In the genomic region with DNA sequence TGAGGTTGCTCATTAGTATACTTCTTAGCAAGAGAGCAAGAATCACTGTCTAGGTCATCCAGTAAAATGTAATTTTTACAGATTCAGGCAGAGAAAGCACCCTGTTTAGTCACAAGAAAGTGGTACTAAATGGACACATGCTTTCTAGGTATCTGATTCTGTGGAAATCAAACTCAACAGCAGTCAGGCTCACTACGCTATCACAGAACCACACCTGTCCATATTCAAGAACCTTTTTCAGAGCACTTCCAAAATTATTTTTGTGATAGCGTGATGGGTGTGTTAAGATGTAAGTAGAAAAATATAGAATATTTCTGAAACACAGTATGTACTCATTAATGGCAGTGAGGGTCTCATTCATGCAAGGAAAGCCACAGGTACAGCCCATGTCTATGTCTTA, we compare ENCODE assay signal across 20 mouse cellular contexts.
"Had no signal": no experiment of that assay in that cellular context is flagged by ENCODE, and none has a peak within 500 bp of the region (broad histone marks: within the 10 kb centered on the region; RNA-seq: fewer than 3 reads in every experiment).

No protein-coding gene starts in this region.

- H3K27ac ChIP-seq: limb, embryonic 12.5 days; limb, embryonic 15.5 days; macrophage; midbrain, embryonic 12.5 days; midbrain, embryonic 15.5 days; neural tube, embryonic 12.5 days; neural tube, embryonic 15.5 days; stomach, postnatal 0 days had no signal

- H3K4me2 ChIP-seq: limb, embryonic 12.5 days; limb, embryonic 15.5 days; midbrain, embryonic 12.5 days; midbrain, embryonic 15.5 days; neural tube, embryonic 12.5 days; neural tube, embryonic 15.5 days had no signal

- DNase-seq: kidney, adult 18-20 months; kidney, adult 9 months; kidney, postnatal 14 days; kidney, postnatal 4 days; left cerebral cortex, postnatal 4 days; lung, adult 2 months; right cerebral cortex, adult 18-20 months; right cerebral cortex, postnatal 14 days; right cerebral cortex, postnatal 4 days; thymus, adult 2 months; thymus, postnatal 14 days; thymus, postnatal 4 days had no signal

- H3K36me3 ChIP-seq: limb, embryonic 12.5 days; midbrain, embryonic 12.5 days; midbrain, embryonic 15.5 days; neural tube, embryonic 12.5 days; neural tube, embryonic 15.5 days had no signal

- H3K27me3 ChIP-seq: limb, embryonic 12.5 days; limb, embryonic 15.5 days; midbrain, embryonic 12.5 days; midbrain, embryonic 15.5 days; neural tube, embryonic 12.5 days; neural tube, embryonic 15.5 days had no signal

- ATAC-seq: midbrain, embryonic 15.5 days had no signal

- H3K4me3 ChIP-seq: limb, embryonic 12.5 days; limb, embryonic 15.5 days; midbrain, embryonic 12.5 days; midbrain, embryonic 15.5 days; neural tube, embryonic 12.5 days; neural tube, embryonic 15.5 days had no signal

- H3K4me1 ChIP-seq: limb, embryonic 15.5 days; midbrain, embryonic 12.5 days; midbrain, embryonic 15.5 days; neural tube, embryonic 12.5 days; neural tube, embryonic 15.5 days had no signal

- H3K9ac ChIP-seq: limb, embryonic 12.5 days; limb, embryonic 15.5 days; midbrain, embryonic 12.5 days; midbrain, embryonic 15.5 days; neural tube, embryonic 12.5 days; neural tube, embryonic 15.5 days had no signal

- H3K9me3 ChIP-seq: limb, embryonic 12.5 days; limb, embryonic 15.5 days; midbrain, embryonic 12.5 days; midbrain, embryonic 15.5 days; neural tube, embryonic 12.5 days; neural tube, embryonic 15.5 days had no signal
